26 mouse cellular contexts compared by ENCODE assay signal in the genomic region with DNA sequence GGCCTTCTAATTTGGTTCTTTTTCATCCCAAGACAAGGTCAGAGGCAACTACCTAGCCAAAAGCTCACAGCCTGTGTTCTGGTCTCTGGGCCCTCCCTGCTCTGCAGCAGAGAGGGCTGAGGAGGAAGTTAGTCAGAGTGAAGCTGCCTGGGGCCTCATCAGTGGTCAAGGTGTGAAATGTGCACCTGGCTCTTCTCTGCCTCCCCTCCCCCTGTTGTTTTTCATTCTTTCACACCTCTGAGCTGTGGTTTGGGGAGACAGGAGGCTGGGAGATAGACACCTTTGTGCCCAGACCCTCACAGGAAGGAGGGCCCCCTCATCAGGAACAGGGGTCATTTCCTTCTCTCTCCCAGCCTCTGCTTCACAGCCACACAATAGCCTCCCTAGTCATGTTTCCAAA. TPM values are rescaled to one million over a fixed set of nuclear protein-coding genes. Genes with fewer than 3 reads are reported as not detected.
DNase-seq lines count a peak whose midpoint lies in the region; ATAC-seq and TF ChIP-seq lines count a peak whose summit lies in the region.
"Had no signal": no experiment of that assay in that cellular context is flagged by ENCODE, and none has a peak within 500 bp of the region (broad histone marks: within the 10 kb centered on the region; RNA-seq: fewer than 3 reads in every experiment).

No protein-coding gene starts in this region.

- no peak for TF ChIP-seq CTCF in spleen, adult 2 months (IDR thresholded peaks at IDR 0.05; ENCODE audit: extremely low read depth, insufficient read depth, insufficient read length, insufficient replicate concordance)

- H3K36me3 ChIP-seq in spleen, adult 2 months (ENCODE audit: control insufficient read depth, insufficient read depth, low read length): no peaks in the 10 kb centered on the region
- H3K36me3 ChIP-seq: embryonic facial prominence, embryonic 10.5 days; forebrain, embryonic 15.5 days; heart, embryonic 10.5 days; hindbrain, embryonic 12.5 days had no signal

- H3K27me3 ChIP-seq in spleen, adult 2 months (ENCODE audit: control insufficient read depth, insufficient read depth, low read length): no peaks in the 10 kb centered on the region
- H3K27me3 ChIP-seq: forebrain, embryonic 15.5 days had no signal

- no peak for TF ChIP-seq POLR2A in spleen, adult 2 months (IDR thresholded peaks at IDR 0.05; ENCODE audit: low read depth, low read length)

- no peak for DNase-seq in spleen, adult 2 months (ENCODE audit: low read depth in 1 of 2, low spot score in 2 of 2)
- no peak for DNase-seq in spleen, postnatal 10 days (ENCODE audit: low spot score in 2 of 2)
- peak; percentile 33 to 62 for DNase-seq in natural killer cell, adult 2 months (ENCODE audit: low spot score in 2 of 2)
- no peak for DNase-seq in gastrocnemius, adult 8-10 months (ENCODE audit: low spot score in 2 of 2)
- no peak for DNase-seq in thymus, postnatal 4 days
- no peak for DNase-seq in layer of hippocampus, postnatal 36 days
- DNase-seq: adrenal gland, adult 2 months; adrenal gland, postnatal 25 days; cerebellum, adult 18-20 months; cerebellum, postnatal 10 days; gastrocnemius, postnatal 10 days; heart, adult 18-20 months; heart, postnatal 10 days; heart, postnatal 4 days had no signal

- H3K4me1 ChIP-seq in spleen, adult 2 months (ENCODE audit: control insufficient read depth, insufficient read depth, insufficient read length): peaks cover 9% of the 10 kb centered on the region; the same call in 1 of the 2 replicates
- H3K4me1 ChIP-seq: forebrain, embryonic 15.5 days; heart, embryonic 10.5 days; hindbrain, embryonic 12.5 days had no signal

- peak; percentile 69 for ATAC-seq in activated CD4-positive, CD25-positive, alpha-beta regulatory T cell, adult 4 months
- ATAC-seq: forebrain, embryonic 15.5 days; hindbrain, postnatal 0 days; intestine, embryonic 16.5 days had no signal

- H3K4me3 ChIP-seq in spleen, adult 2 months (ENCODE audit: extremely low read depth, insufficient read depth, insufficient read length): no peak overlapping the region
- H3K4me3 ChIP-seq: embryonic facial prominence, embryonic 10.5 days; forebrain, embryonic 15.5 days; heart, embryonic 10.5 days; hindbrain, embryonic 12.5 days had no signal

- peak overlapping the region; percentile 45 for H3K27ac ChIP-seq in spleen, adult 2 months (ENCODE audit: insufficient read depth, low read length)
- H3K27ac ChIP-seq: embryonic facial prominence, embryonic 10.5 days; forebrain, embryonic 15.5 days; heart, embryonic 10.5 days; hindbrain, embryonic 12.5 days; hindbrain, postnatal 0 days had no signal

RNA-seq across cellular contexts. Expression of a gene that starts 3.1 kb away (rescaled TPM):
- polyA plus RNA-seq in spleen, adult 2 months (2012; rRNA removed): 36.2 and 42.0 TPM in 2 replicates
- polyA plus RNA-seq in activated CD4-positive, CD25-positive, alpha-beta regulatory T cell, adult 4 months (2017; shearing (Covaris generic)): 100 to 1,000 TPM; 250 to 251 TPM
- not detected for total RNA-seq in gastrocnemius, adult 8-10 months (2022)
- not detected for total RNA-seq in layer of hippocampus, postnatal 36 days (2021)
- total RNA-seq: adrenal gland, postnatal 25 days; MEL had no signal
- polyA plus RNA-seq: C2C12; heart, embryonic 10.5 days; hindbrain, embryonic 12.5 days had no signal

RNA-seq across cellular contexts. Expression of a gene that starts 57.0 kb away (rescaled TPM):
- polyA plus RNA-seq in spleen, adult 2 months (2012; rRNA removed): 0.31 TPM in 1 of 2 replicates, not detected in the other
- polyA plus RNA-seq in activated CD4-positive, CD25-positive, alpha-beta regulatory T cell, adult 4 months (2017; shearing (Covaris generic)): not detected
- total RNA-seq in gastrocnemius, adult 8-10 months (2022): not detected
- total RNA-seq in layer of hippocampus, postnatal 36 days (2021): 1 to 10 TPM in 1 of 2 experiments, under 1 TPM in 1; 0.77 to 1.1 TPM
- total RNA-seq: adrenal gland, postnatal 25 days; gastrocnemius, postnatal 10 days; gastrocnemius, postnatal 4 days; heart, adult 18-20 months; heart, postnatal 10 days; heart, postnatal 4 days; MEL had no signal
- polyA plus RNA-seq: C2C12; heart, embryonic 14.5 days; hindbrain, embryonic 12.5 days; hindbrain, postnatal 0 days had no signal

RNA-seq across cellular contexts. Expression of a gene that starts 57.3 kb away (rescaled TPM):
- 0.06 TPM in 1 of 2 replicates, not detected in the other for polyA plus RNA-seq in spleen, adult 2 months (2012; rRNA removed)
- not detected for polyA plus RNA-seq in activated CD4-positive, CD25-positive, alpha-beta regulatory T cell, adult 4 months (2017; shearing (Covaris generic))
- not detected for total RNA-seq in gastrocnemius, adult 8-10 months (2022)
- total RNA-seq in layer of hippocampus, postnatal 36 days (2021): not detected
- total RNA-seq: adrenal gland, adult 2 months; adrenal gland, postnatal 25 days; gastrocnemius, postnatal 10 days; gastrocnemius, postnatal 4 days; heart, adult 18-20 months; heart, postnatal 10 days; heart, postnatal 4 days; hindbrain, postnatal 0 days; MEL had no signal
- polyA plus RNA-seq: adrenal gland, adult 2 months; C2C12; embryonic facial prominence, embryonic 10.5 days; embryonic facial prominence, embryonic 14.5 days; forebrain, embryonic 15.5 days; heart, embryonic 14.5 days had no signal

Comparison
In these comparisons a context has a peak if more than half of its experiments do, and no peak if none do; other contexts are left out.
1. DNase-seq: peak in natural killer cell, adult 2 months (2 of 2); none in spleen, adult 2 months (0 of 2), spleen, postnatal 10 days (0 of 2), gastrocnemius, adult 8-10 months (0 of 2), thymus, postnatal 4 days (single experiment) and layer of hippocampus, postnatal 36 days (0 of 2).